Comparison of ENCODE assay signal across 17 mouse cellular contexts in the genomic region with DNA sequence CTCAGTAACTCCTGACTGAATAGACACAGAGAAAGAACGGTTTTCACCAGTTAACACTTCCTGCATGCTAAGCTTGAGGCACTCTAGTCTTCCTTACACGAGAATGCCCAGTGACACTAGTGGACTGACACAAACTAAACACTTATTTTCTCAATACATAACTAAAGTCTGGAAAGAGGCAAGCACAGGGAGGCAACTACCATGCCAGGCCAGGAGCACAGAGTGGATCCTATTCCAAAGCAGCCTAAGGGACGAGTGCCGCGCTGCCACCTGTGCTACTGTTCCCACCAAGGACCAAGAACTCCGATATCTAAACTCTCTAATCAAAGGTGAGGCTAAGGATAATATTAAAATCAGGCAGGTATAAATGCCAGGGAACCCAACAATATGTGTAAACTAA.
"Had no signal": no experiment of that assay in that cellular context is flagged by ENCODE, and none has a peak within 500 bp of the region (broad histone marks: within the 10 kb centered on the region; RNA-seq: fewer than 3 reads in every experiment).

No protein-coding gene starts in this region.

- H3K4me1 ChIP-seq: lung, embryonic 15.5 days; midbrain, embryonic 13.5 days; midbrain, embryonic 15.5 days; neural tube, embryonic 12.5 days; stomach, embryonic 15.5 days had no signal

- H3K27me3 ChIP-seq: lung, embryonic 15.5 days; megakaryocyte, embryonic 14.5 days; midbrain, embryonic 13.5 days; midbrain, embryonic 15.5 days; neural tube, embryonic 12.5 days; stomach, embryonic 15.5 days had no signal

- DNase-seq: lung, adult 2 months; lung, postnatal 14 days; lung, postnatal 36 days; right cerebral cortex, postnatal 14 days; thymus, adult 2 months; thymus, postnatal 25 days; thymus, postnatal 4 days had no signal

- H3K4me2 ChIP-seq: lung, embryonic 15.5 days; midbrain, embryonic 11.5 days; midbrain, embryonic 13.5 days; midbrain, embryonic 15.5 days; neural tube, embryonic 12.5 days; stomach, embryonic 15.5 days had no signal

- H3K9me3 ChIP-seq: lung, embryonic 15.5 days; megakaryocyte, embryonic 14.5 days; midbrain, embryonic 13.5 days; midbrain, embryonic 15.5 days; neural tube, embryonic 12.5 days; stomach, embryonic 15.5 days had no signal

- ATAC-seq: lung, postnatal 0 days; midbrain, embryonic 13.5 days; midbrain, embryonic 15.5 days had no signal

- H3K27ac ChIP-seq: lung, embryonic 15.5 days; macrophage; midbrain, embryonic 13.5 days; midbrain, embryonic 15.5 days; neural tube, embryonic 12.5 days; stomach, embryonic 15.5 days; stomach, postnatal 0 days had no signal

- H3K9ac ChIP-seq: lung, embryonic 15.5 days; midbrain, embryonic 13.5 days; midbrain, embryonic 15.5 days; neural tube, embryonic 12.5 days; stomach, embryonic 15.5 days had no signal

- H3K4me3 ChIP-seq: lung, embryonic 15.5 days; megakaryocyte, embryonic 14.5 days; midbrain, embryonic 13.5 days; midbrain, embryonic 15.5 days; neural tube, embryonic 12.5 days; stomach, embryonic 15.5 days had no signal
